28 mouse cellular contexts compared by ENCODE assay signal in genomic region chr5:67824600-67824999, GRCm38 (mm10). TPM values are rescaled to one million over a fixed set of nuclear protein-coding genes. Genes with fewer than 3 reads are reported as not detected.
DNase-seq lines count a peak whose midpoint lies in the region; ATAC-seq and TF ChIP-seq lines count a peak whose summit lies in the region.
"Had no signal": no experiment of that assay in that cellular context is flagged by ENCODE, and none has a peak within 500 bp of the region (broad histone marks: within the 10 kb centered on the region; RNA-seq: fewer than 3 reads in every experiment).

No protein-coding gene starts in this region.

- H3K4me3 ChIP-seq in forebrain, embryonic 13.5 days: no peak overlapping the region
- H3K4me3 ChIP-seq in forebrain, postnatal 0 days (ENCODE audit: low read depth, low read length): no peak overlapping the region
- H3K4me3 ChIP-seq in embryonic facial prominence, embryonic 10.5 days: no peak overlapping the region
- H3K4me3 ChIP-seq: embryonic facial prominence, embryonic 15.5 days; heart, embryonic 12.5 days; hindbrain, embryonic 10.5 days; left cerebral cortex, adult 2 months; midbrain, embryonic 10.5 days; myocyte; neural tube, embryonic 13.5 days had no signal

- no peak overlapping the region for H3K9ac ChIP-seq in forebrain, embryonic 13.5 days
- no peak overlapping the region for H3K9ac ChIP-seq in forebrain, postnatal 0 days
- H3K9ac ChIP-seq: embryonic facial prominence, embryonic 15.5 days; heart, embryonic 12.5 days; neural tube, embryonic 13.5 days had no signal

- H3K27ac ChIP-seq in forebrain, embryonic 13.5 days: no peak overlapping the region
- no peak overlapping the region for H3K27ac ChIP-seq in forebrain, postnatal 0 days (ENCODE audit: low read depth, low read length)
- no peak overlapping the region for H3K27ac ChIP-seq in embryonic facial prominence, embryonic 10.5 days (replicated peaks)
- H3K27ac ChIP-seq: embryonic facial prominence, embryonic 15.5 days; hindbrain, embryonic 10.5 days; hindbrain, postnatal 0 days; midbrain, embryonic 10.5 days; neural tube, embryonic 13.5 days had no signal

- no peak for DNase-seq in forebrain, postnatal 0 days
- peak; percentile 13 for DNase-seq in gastrocnemius, postnatal 25 days
- no peak for DNase-seq in gastrocnemius, postnatal 10 days
- DNase-seq in Muller cell, postnatal 12 days (ENCODE audit: inconsistent ontology term): peak; percentile 14
- peak; percentile 3 for DNase-seq in embryonic facial prominence, embryonic 10.5 days (ENCODE audit: low spot score)
- DNase-seq: adrenal gland, adult 2 months; B cell, adult 2 months; embryo, embryonic 11 days; heart, adult 11 months; heart, postnatal 10 days; kidney, adult 9 months; kidney, postnatal 36 days; right cerebral cortex, postnatal 25 days; thymus, postnatal 14 days had no signal

- 0 out of 2 replicates have a peak, but pooled peaks have one; percentile 45 for ATAC-seq in forebrain, embryonic 13.5 days
- ATAC-seq in forebrain, postnatal 0 days: no peak
- ATAC-seq in granulocyte monocyte progenitor cell, adult 5-6 weeks (replicated peaks; ENCODE audit: poor library complexity, severe bottlenecking): no peak
- ATAC-seq: hindbrain, postnatal 0 days; intestine, embryonic 16.5 days; midbrain, embryonic 16.5 days had no signal

- H3K9me3 ChIP-seq in forebrain, embryonic 13.5 days (replicated peaks): no peaks in the 10 kb centered on the region
- no peaks in the 10 kb centered on the region for H3K9me3 ChIP-seq in forebrain, postnatal 0 days (ENCODE audit: low read length)
- no peaks in the 10 kb centered on the region for H3K9me3 ChIP-seq in embryonic facial prominence, embryonic 10.5 days
- H3K9me3 ChIP-seq: embryonic facial prominence, embryonic 15.5 days; G1E; heart, embryonic 12.5 days; hindbrain, embryonic 10.5 days; midbrain, embryonic 10.5 days; neural tube, embryonic 13.5 days had no signal

- no peak overlapping the region for H3K4me2 ChIP-seq in forebrain, embryonic 13.5 days
- no peak overlapping the region for H3K4me2 ChIP-seq in forebrain, postnatal 0 days (ENCODE audit: low read depth)
- H3K4me2 ChIP-seq: embryonic facial prominence, embryonic 15.5 days; heart, embryonic 12.5 days; neural tube, embryonic 13.5 days had no signal

- no peak for TF ChIP-seq CTCF in forebrain, postnatal 0 days (IDR thresholded peaks at IDR 0.05; ENCODE audit: low read depth)

- H3K36me3 ChIP-seq in forebrain, embryonic 13.5 days (ENCODE audit: poor library complexity, severe bottlenecking): no peaks in the 10 kb centered on the region
- H3K36me3 ChIP-seq in forebrain, postnatal 0 days (ENCODE audit: insufficient read depth): no peaks in the 10 kb centered on the region
- H3K36me3 ChIP-seq in embryonic facial prominence, embryonic 10.5 days (replicated peaks): no peaks in the 10 kb centered on the region
- H3K36me3 ChIP-seq: embryonic facial prominence, embryonic 15.5 days; heart, embryonic 12.5 days; hindbrain, embryonic 10.5 days; midbrain, embryonic 10.5 days; neural tube, embryonic 13.5 days had no signal

- H3K4me1 ChIP-seq in forebrain, embryonic 13.5 days: peaks cover 12% of the 10 kb centered on the region
- H3K4me1 ChIP-seq in forebrain, postnatal 0 days (ENCODE audit: insufficient read depth): no peaks in the 10 kb centered on the region
- H3K4me1 ChIP-seq in embryonic facial prominence, embryonic 10.5 days: peaks cover 3% of the 10 kb centered on the region; the same call in 1 of the 2 replicates
- H3K4me1 ChIP-seq: embryonic facial prominence, embryonic 15.5 days had no signal

- WGBS in forebrain, embryonic 13.5 days: 77% methylated on average over 2 of the region's 2 CpGs
- WGBS in forebrain, postnatal 0 days: 47% methylated on average over 2 of the region's 2 CpGs
- WGBS in embryonic facial prominence, embryonic 10.5 days: 86% methylated on average over 2 of the region's 2 CpGs

- H3K27me3 ChIP-seq in forebrain, embryonic 13.5 days: no peaks in the 10 kb centered on the region
- no peaks in the 10 kb centered on the region for H3K27me3 ChIP-seq in forebrain, postnatal 0 days (ENCODE audit: insufficient read depth, low read length)
- H3K27me3 ChIP-seq in embryonic facial prominence, embryonic 10.5 days (replicated peaks; ENCODE audit: low read depth, poor library complexity, severe bottlenecking): no peaks in the 10 kb centered on the region
- H3K27me3 ChIP-seq: CH12.LX; embryonic facial prominence, embryonic 15.5 days; heart, embryonic 12.5 days; neural tube, embryonic 13.5 days had no signal

RNA-seq across cellular contexts. Expression of gene Atp8a1, which starts 22.6 kb away (rescaled TPM):
- polyA plus RNA-seq in forebrain, embryonic 13.5 days (2015; fragmentation: Nextera tagmentation; extraction: Ambion mirVana): 18.0 and 22.6 TPM in 2 replicates
- total RNA-seq in forebrain, postnatal 0 days (2014; rRNA removed): 75.7 and 83.8 TPM in 2 replicates
- polyA plus RNA-seq in forebrain, postnatal 0 days (2015; fragmentation: Nextera tagmentation; extraction: Ambion mirVana): 25.7 and 30.9 TPM in 2 replicates
- 10 to 100 TPM; 39.3 to 44.9 TPM for total RNA-seq in gastrocnemius, postnatal 25 days (2021)
- 10 to 100 TPM in 1 of 2 experiments, 1 to 10 TPM in 1; 9.7 to 11.3 TPM for total RNA-seq in gastrocnemius, postnatal 10 days (2021)
- polyA plus RNA-seq in embryonic facial prominence, embryonic 10.5 days (2016; fragmentation: Nextera tagmentation; extraction: Ambion mirVana): 9.2 and 9.7 TPM in 2 replicates
- total RNA-seq in granulocyte monocyte progenitor cell, adult 5-6 weeks (2014; fragmentation: Nextera tagmentation): 33.8 and 39.3 TPM in 2 replicates
- 23.3 and 26.2 TPM in 2 replicates for total RNA-seq in granulocyte monocyte progenitor cell, adult 5-6 weeks (2017)

Comparison
In these comparisons a context has a peak if more than half of its experiments do, and no peak if none do; other contexts are left out.
1. DNase-seq: peak in gastrocnemius, postnatal 25 days (single experiment), Muller cell, postnatal 12 days (single experiment) and embryonic facial prominence, embryonic 10.5 days (single experiment); none in forebrain, postnatal 0 days (single experiment) and gastrocnemius, postnatal 10 days (single experiment).